Comparison of ENCODE assay signal across 10 mouse cellular contexts in genomic region chr5:139270806-139271521, GRCm38 (mm10). TPM values are rescaled to one million over a fixed set of nuclear protein-coding genes. Genes with fewer than 3 reads are reported as not detected.
DNase-seq lines count a peak whose midpoint lies in the region; ATAC-seq lines count a peak whose summit lies in the region.
"Had no signal": no experiment of that assay in that cellular context is flagged by ENCODE, and none has a peak within 500 bp of the region (broad histone marks: within the 10 kb centered on the region; RNA-seq: fewer than 3 reads in every experiment).

No protein-coding gene starts in this region.

- no peak overlapping the region for H3K4me2 ChIP-seq in liver, embryonic 12.5 days
- H3K4me2 ChIP-seq in embryonic facial prominence, embryonic 15.5 days (replicated peaks), result no peak overlapping the region
- H3K4me2 ChIP-seq: embryonic facial prominence, embryonic 12.5 days had no signal

- no peak overlapping the region for H3K4me3 ChIP-seq in heart, embryonic 10.5 days
- H3K4me3 ChIP-seq in liver, embryonic 12.5 days, result no peak overlapping the region
- H3K4me3 ChIP-seq in embryonic facial prominence, embryonic 15.5 days (replicated peaks), result no peak overlapping the region
- H3K4me3 ChIP-seq: embryonic facial prominence, embryonic 12.5 days had no signal

- no peak overlapping the region for H3K9ac ChIP-seq in liver, embryonic 12.5 days
- no peak overlapping the region for H3K9ac ChIP-seq in embryonic facial prominence, embryonic 15.5 days
- H3K9ac ChIP-seq: embryonic facial prominence, embryonic 12.5 days had no signal

- 75% methylated on average over 16 of the region's 16 CpGs for WGBS in heart, embryonic 10.5 days
- 81% methylated on average over 16 of the region's 16 CpGs for WGBS in liver, embryonic 12.5 days (ENCODE audit: insufficient replicate concordance)
- 58% methylated on average over 16 of the region's 16 CpGs for WGBS in embryonic facial prominence, embryonic 15.5 days

- no peak for ATAC-seq in liver, embryonic 12.5 days
- ATAC-seq in embryonic facial prominence, embryonic 15.5 days (ENCODE audit: insufficient number of reproducible peaks, low FRiP score, low TSS enrichment, low read depth), result no peak
- no peak for ATAC-seq in megakaryocyte-erythroid progenitor cell, adult 5-6 weeks (replicated peaks; ENCODE audit: low FRiP score, low TSS enrichment, poor library complexity, severe bottlenecking)

- no peak for DNase-seq in heart, embryonic 10.5 days (ENCODE audit: low spot score)
- DNase-seq in heart, postnatal 36 days, result no peak
- no peak for DNase-seq in liver
- DNase-seq in lung, postnatal 4 days, result peak; percentile 70 to 89
- DNase-seq in testis, postnatal 10 days (ENCODE audit: low spot score), result no peak
- DNase-seq: B cell, adult 2 months had no signal

- H3K9me3 ChIP-seq in heart, embryonic 10.5 days, result no peaks in the 10 kb centered on the region
- no peaks in the 10 kb centered on the region for H3K9me3 ChIP-seq in liver, embryonic 12.5 days (replicated peaks)
- no peaks in the 10 kb centered on the region for H3K9me3 ChIP-seq in embryonic facial prominence, embryonic 15.5 days (replicated peaks)
- H3K9me3 ChIP-seq: embryonic facial prominence, embryonic 12.5 days had no signal

- intact Hi-C loops in heart, postnatal 36 days (cut with DNase I), result no loop called here

- H3K4me1 ChIP-seq in heart, embryonic 10.5 days, result peaks cover 35% of the 10 kb centered on the region
- H3K4me1 ChIP-seq in liver, embryonic 12.5 days, result peaks cover 14% of the 10 kb centered on the region; the same call in 1 of the 2 replicates
- peaks cover 6% of the 10 kb centered on the region; the same call in 1 of the 2 replicates for H3K4me1 ChIP-seq in embryonic facial prominence, embryonic 15.5 days

- H3K27ac ChIP-seq in heart, embryonic 10.5 days, result 0 out of 2 replicates have a peak overlapping the region, but pooled peaks have one; percentile 25
- peak overlapping the region; percentile 4; the same call in 1 of the 2 replicates for H3K27ac ChIP-seq in liver, embryonic 12.5 days
- peak overlapping the region; percentile 35 for H3K27ac ChIP-seq in embryonic facial prominence, embryonic 15.5 days (replicated peaks)
- H3K27ac ChIP-seq: embryonic facial prominence, embryonic 12.5 days had no signal

- H3K36me3 ChIP-seq in heart, embryonic 10.5 days, result peaks cover 41% of the 10 kb centered on the region
- peaks cover 42% of the 10 kb centered on the region for H3K36me3 ChIP-seq in liver, embryonic 12.5 days
- peaks cover 37% of the 10 kb centered on the region for H3K36me3 ChIP-seq in embryonic facial prominence, embryonic 15.5 days

- H3K27me3 ChIP-seq in heart, embryonic 10.5 days (ENCODE audit: insufficient read depth, poor library complexity, severe bottlenecking), result no peaks in the 10 kb centered on the region
- no peaks in the 10 kb centered on the region for H3K27me3 ChIP-seq in liver, embryonic 12.5 days (replicated peaks)
- no peaks in the 10 kb centered on the region for H3K27me3 ChIP-seq in embryonic facial prominence, embryonic 15.5 days
- H3K27me3 ChIP-seq: embryonic facial prominence, embryonic 12.5 days had no signal

RNA-seq across cellular contexts. Expression of gene Get4, which starts 18.8 kb away (rescaled TPM):
- polyA plus RNA-seq in heart, embryonic 10.5 days (2016; fragmentation: Nextera tagmentation; extraction: Ambion mirVana), result 193 and 205 TPM in 2 replicates
- total RNA-seq in heart, postnatal 36 days (2021), result 10 to 100 TPM; 44.8 to 47.4 TPM
- polyA plus RNA-seq in liver, embryonic 12.5 days (2016; fragmentation: Nextera tagmentation; extraction: Ambion mirVana), result 162 and 165 TPM in 2 replicates
- 148 and 154 TPM in 2 replicates for polyA plus RNA-seq in embryonic facial prominence, embryonic 15.5 days (2015; fragmentation: Nextera tagmentation; extraction: Ambion mirVana)
- total RNA-seq in megakaryocyte-erythroid progenitor cell, adult 5-6 weeks (2014; fragmentation: Nextera tagmentation), result 57.7 and 80.8 TPM in 2 replicates
- 19.5 and 38.6 TPM in 2 replicates for total RNA-seq in megakaryocyte-erythroid progenitor cell, adult 5-6 weeks (2017)

RNA-seq across cellular contexts. Expression of gene Adap1, which starts 54.5 kb away (rescaled TPM):
- 1.1 and 1.2 TPM in 2 replicates for polyA plus RNA-seq in heart, embryonic 10.5 days (2016; fragmentation: Nextera tagmentation; extraction: Ambion mirVana)
- total RNA-seq in heart, postnatal 36 days (2021), result 1 to 10 TPM; 1.4 to 1.5 TPM
- 6.7 and 7.3 TPM in 2 replicates for polyA plus RNA-seq in liver, embryonic 12.5 days (2016; fragmentation: Nextera tagmentation; extraction: Ambion mirVana)
- polyA plus RNA-seq in embryonic facial prominence, embryonic 15.5 days (2015; fragmentation: Nextera tagmentation; extraction: Ambion mirVana), result 2.5 and 2.9 TPM in 2 replicates
- total RNA-seq in megakaryocyte-erythroid progenitor cell, adult 5-6 weeks (2014; fragmentation: Nextera tagmentation), result 6.0 and 14.7 TPM in 2 replicates
- total RNA-seq in megakaryocyte-erythroid progenitor cell, adult 5-6 weeks (2017), result 3.0 and 8.0 TPM in 2 replicates

Comparison
In these comparisons a context has a peak if more than half of its experiments do, and no peak if none do; other contexts are left out.
1. DNase-seq: peak in lung, postnatal 4 days (2 of 2); none in heart, embryonic 10.5 days (single experiment), heart, postnatal 36 days (0 of 2), liver (single experiment) and testis, postnatal 10 days (single experiment).
2. Peak in every context shown above with its lines, with median percentiles within 50 percentile points of each other: H3K27ac ChIP-seq.